Mouse (Mus musculus) lung, postnatal 4 days (tissue): Measurements from ENCODE around the gene Erc2.

Experiments
- DNase-seq, 2 experiments: peaks; one replicate each; pipeline ENCODE4 v3.0.0; 2021

Gene Erc2

DNA sequence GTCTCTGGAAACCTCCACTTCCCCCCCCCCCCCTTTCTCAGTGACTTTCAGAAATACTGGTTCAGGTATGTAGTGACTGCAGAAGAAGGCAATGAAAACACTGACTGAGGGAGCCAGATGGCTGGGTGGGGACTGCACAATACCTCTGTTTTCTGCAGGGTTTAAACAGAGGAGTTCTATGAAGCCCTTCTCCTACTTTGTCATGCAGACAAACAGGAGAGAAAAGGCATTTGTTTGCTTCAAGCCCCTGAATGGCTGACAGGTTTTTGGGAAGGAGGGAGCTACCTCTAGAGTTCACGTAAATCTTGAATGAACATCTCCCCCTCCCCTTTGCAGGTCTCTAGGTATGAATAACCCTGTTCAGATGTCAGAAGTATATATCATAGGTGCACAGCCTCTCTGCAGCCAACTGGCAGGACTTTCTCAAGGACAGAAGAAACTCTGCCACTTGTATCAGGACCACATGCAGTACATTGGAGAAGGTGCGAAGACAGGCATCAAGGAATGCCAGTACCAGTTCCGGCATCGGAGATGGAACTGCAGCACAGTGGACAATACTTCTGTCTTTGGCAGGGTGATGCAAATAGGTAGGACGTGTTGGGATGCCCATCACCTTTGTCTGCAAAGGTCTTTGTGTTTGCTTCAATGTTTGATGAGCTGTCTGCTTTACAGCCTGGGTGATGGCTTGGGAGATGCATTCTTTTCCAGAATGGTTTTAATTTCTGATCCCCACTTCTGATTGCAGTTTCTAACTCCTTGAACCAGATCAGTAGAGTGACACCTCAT is 890.8 kb downstream of the Erc2 start:
- no peak for DNase-seq

DNA sequence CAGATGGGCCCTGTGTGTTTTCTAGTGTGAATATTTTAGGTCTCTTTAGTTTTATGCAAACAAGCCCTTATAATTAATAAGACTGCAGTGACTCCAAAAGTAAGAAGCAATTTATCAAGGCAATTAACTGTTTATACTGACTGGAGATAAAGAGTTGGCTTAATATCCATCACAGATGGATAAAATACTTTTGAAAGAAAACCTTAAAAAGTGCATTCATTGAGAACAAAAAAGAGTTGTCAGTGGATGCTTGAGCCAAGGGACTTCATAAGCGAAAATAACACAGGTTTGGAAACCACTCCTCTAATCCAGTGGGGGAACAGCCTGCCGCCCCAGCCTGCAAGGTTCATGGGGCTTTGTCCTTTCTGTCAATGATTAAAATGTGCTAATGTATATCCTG is 891.9 kb downstream of the Erc2 start:
- no peak for DNase-seq

DNA sequence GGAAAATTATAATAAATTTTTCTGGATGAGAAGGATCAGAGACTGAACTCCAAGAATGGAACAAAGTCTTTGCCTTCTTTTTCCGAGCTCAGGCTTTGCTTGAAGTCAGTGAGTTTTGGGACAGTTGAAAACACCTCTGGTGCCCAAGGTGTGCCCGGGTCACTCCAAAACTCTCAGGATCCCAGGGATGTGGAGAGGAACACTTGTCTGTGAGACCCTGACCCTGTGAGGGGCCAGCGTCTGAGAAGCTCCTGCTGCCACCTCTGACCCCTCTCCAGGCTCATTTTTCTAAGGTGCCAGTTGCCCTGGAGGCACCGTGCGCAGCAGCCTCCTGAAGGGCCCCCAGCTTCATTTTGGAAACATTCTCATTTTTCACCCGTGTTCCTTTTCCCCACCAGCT is 893.1 kb downstream of the Erc2 start:
- DNase-seq: no peak

GRCm38 (mm10) chr14:28517631-28518560 is 895.7 kb downstream of the Erc2 start:
- no peak for DNase-seq

DNA sequence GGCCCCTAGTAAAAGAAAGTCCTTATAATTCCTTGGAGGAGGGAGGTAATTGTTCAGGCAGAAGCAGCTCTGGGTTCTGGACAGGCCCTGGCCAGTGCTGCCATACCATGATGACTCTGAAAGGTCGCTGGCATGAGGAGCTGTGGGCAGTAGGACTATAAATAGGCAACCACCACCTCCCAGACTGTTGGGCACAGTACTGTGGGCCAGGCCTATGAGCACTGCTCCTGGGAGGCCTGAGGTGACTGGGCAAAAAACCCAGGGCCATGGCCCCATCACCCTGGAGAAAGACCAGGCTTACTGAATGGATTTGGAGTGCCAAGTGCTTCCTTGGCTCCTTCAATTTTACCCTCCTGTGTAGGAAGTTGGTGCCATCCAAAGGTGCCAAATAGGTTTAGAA is 898.9 kb downstream of the Erc2 start:
- DNase-seq: no peak

DNA sequence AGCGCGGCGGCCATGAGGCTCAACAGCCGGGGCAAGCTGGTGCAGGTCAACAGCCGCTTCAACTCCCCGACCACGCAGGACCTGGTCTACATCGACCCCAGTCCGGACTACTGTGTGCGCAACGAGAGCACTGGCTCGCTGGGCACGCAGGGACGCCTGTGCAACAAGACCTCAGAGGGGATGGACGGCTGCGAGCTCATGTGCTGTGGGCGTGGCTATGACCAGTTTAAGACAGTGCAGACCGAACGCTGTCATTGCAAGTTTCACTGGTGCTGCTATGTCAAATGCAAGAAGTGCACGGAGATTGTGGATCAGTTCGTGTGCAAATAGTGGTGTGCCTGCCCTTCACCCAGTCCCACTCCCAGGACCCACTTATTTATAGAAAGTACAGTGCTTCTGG is 900.4 kb downstream of the Erc2 start:
- DNase-seq: no peak

GRCm38 (mm10) chr14:28525566-28525965 is 903.3 kb downstream of the Erc2 start:
- no peak for DNase-seq
